Mouse (Mus musculus) Muller cell, postnatal 12 days (primary cell): ENCODE measurements around the gene Gcnt2.
"Not testable (repeated sequence)": the region's sequence is repeated elsewhere in the genome, so short reads cannot be mapped to it uniquely, and the experiment has no call there.

Experiments used
- DNase-seq: peaks from one replicate; pipeline ENCODE4 v3.0.0-alpha.2; 2015; ENCODE audit errors: inconsistent ontology term

Gcnt2 gene

DNA sequence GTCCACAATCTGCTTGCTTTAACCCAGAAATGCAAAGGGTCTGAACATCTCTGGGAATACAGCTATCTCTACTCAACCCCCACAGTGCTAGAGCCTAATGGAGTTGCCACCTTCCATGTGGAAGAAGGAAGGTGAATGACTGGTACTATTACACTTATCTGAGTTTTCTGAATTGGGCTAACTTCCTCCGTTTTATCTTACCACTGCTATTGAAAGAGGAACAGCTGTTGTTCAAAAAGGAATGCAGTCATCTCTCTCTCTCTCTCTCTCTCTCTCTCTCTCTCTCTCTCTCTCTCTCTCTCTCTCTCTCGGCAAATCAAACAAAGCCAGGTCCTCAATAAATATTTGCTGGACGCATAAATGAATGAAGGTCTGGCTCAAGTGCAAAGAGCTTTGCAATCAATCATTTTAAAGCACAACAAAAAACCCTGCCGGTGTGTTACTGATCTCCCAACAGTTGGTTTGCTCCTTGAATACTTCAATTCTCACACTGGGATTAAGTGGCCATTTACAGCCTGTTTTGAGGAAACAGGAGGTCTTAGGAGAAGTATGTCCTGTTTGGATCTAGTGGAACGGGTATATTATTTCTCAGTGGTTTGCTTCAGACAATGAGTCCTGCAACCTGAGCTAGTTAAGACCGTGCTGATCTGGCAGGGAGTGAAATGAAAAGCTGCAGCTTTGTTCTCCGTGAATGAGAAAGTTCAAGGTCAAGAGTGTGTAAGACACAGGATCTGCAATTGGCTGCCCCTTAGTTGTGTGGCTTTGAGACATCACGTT lies 135.1 kb downstream of the Gcnt2 start:
- DNase-seq: peak; percentile 55

DNA sequence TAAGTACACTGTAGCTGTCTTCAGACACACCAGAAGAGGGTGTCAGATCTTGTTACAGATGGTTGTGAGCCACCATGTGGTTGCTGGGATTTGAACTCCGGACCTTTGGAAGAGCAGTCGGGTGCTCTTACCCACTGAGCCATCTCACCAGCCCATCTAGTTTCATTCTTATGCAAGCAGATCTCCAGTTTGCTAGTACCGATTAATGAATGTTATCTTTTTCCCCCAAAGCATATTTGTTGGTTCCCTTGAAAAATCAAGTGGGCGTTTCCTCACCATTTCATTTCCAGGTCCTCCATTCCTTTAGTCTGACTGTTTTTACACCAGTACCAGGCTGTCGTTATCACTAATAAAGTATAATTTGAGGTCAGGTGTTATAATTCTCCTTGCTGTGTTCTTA lies 139.0 kb downstream of the Gcnt2 start:
- DNase-seq: not testable (repeated sequence)

DNA sequence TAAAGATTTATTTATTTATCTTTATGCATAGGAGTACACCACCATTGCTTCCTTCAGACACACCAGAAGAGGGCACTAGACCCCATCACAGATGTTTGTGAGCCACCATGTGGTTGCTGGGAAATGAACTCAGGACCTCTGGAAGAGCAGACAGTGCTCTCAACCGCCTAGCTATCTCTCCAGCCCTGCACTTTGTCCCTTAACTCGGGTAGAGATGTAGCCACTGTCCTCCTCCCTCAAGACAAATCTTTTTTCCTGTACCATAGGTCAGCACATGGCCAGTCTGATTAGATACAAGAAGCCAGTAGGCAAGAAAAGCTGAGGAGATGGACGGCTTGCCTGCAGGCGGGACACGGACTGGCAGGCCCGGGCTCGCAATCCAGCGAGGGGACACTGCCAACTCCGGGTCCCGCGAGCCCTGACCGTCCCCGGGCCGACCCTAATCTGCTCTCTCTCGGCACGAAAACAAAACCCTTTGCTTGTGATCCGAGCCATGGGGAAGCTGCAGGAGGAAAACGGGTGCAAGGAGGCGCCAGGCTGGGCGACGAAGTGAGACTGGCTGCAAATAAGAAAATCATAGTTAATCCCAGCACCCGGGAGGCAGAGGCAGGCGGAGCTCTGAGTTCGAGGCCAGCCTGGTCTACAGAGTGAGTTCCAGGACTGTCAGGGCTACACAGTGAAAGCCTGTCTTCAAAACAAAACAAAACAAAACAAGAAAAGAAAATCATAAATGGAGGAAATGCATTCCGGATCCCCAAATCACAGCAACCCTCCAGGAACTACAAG lies 140.8 kb downstream of the Gcnt2 start:
- peak; percentile 56 for DNase-seq

GRCm38 (mm10) chr13:41000926-41001639 lies 141.5 kb downstream of the Gcnt2 start, which contains the start of gene Pak1ip1:
Pak1ip1 (plus strand) TSS chr13:41001023.
- peak; percentile 97 for DNase-seq

DNA sequence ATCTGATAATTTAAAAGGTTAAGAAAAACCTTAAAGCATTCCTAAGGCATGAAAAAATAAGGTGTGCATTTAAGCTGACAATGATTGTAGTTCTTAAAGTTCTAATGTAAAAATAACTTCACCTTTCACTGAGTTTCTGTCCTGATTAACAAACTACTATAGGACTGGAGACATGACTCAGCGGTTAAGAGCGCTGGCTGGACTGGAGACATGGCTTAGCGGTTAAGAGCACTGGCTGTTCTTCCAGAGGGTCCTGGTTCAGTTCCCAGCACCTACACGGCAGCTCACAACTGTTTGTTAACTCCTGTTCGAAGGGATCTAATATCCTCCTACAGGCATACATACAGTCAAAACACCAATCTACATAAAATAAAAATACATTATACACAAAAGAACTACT lies 142.4 kb downstream of the Gcnt2 start:
- no peak for DNase-seq

GRCm38 (mm10) chr13:41006244-41006643 lies 146.7 kb downstream of the Gcnt2 start:
- DNase-seq: no peak

DNA sequence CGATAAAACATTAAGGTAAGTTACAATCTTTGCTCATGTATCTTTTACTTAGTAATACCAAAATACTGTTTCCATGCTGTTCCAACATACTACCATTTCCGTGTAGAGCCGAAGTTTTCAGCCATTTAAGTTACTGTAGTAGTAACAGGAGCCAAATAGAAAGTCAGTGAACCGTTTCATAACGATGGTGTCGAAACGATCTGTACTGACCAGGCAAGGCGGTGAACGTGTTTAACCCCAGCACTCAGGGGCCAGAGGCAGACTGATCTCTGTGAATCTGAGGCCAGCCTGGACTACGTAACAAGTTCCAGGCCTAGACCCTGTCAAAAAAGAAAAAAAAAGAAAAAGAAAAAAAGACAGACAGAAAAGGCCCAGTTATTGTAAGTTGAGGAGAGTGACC lies 148.7 kb downstream of the Gcnt2 start:
- no peak for DNase-seq

- no peak for DNase-seq
Observed at GRCm38 (mm10) chr13:41008946-41009345, 149.4 kb downstream of the Gcnt2 start.
